Mouse (Mus musculus) left cerebral cortex, adult 8-10 months (tissue): ENCODE results near the gene Olfml1. TPM values are rescaled to one million over a fixed set of nuclear protein-coding genes. Genes with fewer than 3 reads are reported as not detected.
A peak's percentile ranks its signal among the peaks of the same experiment; 100 is the strongest.

Source experiments
- DNase-seq, 2 experiments: peaks; one replicate each; pipeline ENCODE4 v3.0.0; 2022; ENCODE audit warnings: low spot score in 2 of 2
- total RNA-seq, 4 experiments: library from RNA; stranded (reverse); gene quantifications; 2 replicates each; pipeline ENCODE4 v1.2.4; 2022

The Olfml1 gene
- total RNA-seq, 4 experiments from 2014 or later: 14.5 to 19.7 (median 17.2) TPM

- DNase-seq: peak; percentile 65 to 87
Measured at GRCm38 (mm10) chr7:107594857-107595402, 27.7 kb downstream of the Olfml1 start, which contains the start of gene Ppfibp2. Gene Ppfibp2, plus strand, starts transcription at chr7:107595207.

- DNase-seq: no peak
Measured at GRCm38 (mm10) chr7:107595426-107595825, 28.2 kb downstream of the Olfml1 start.

- no peak for DNase-seq
Measured at GRCm38 (mm10) chr7:107596753-107597152, 29.5 kb downstream of the Olfml1 start.

GRCm38 (mm10) chr7:107597956-107598355 lies 30.7 kb downstream of the Olfml1 start:
- no peak for DNase-seq

- no peak for DNase-seq
Measured at GRCm38 (mm10) chr7:107600651-107601050, 33.4 kb downstream of the Olfml1 start.

- DNase-seq: no peak
Measured at GRCm38 (mm10) chr7:107602505-107602904, 35.3 kb downstream of the Olfml1 start.

- DNase-seq: no peak
Measured at GRCm38 (mm10) chr7:107602913-107603312, 35.7 kb downstream of the Olfml1 start.

- no peak for DNase-seq
Measured at GRCm38 (mm10) chr7:107607766-107608165, 40.5 kb downstream of the Olfml1 start.

GRCm38 (mm10) chr7:107609622-107610255 lies 42.5 kb downstream of the Olfml1 start:
- no peak for DNase-seq

- no peak for DNase-seq
Measured at GRCm38 (mm10) chr7:107610880-107611279, 43.6 kb downstream of the Olfml1 start.

GRCm38 (mm10) chr7:107618028-107618992 lies 51.1 kb downstream of the Olfml1 start:
- DNase-seq: no peak

GRCm38 (mm10) chr7:107619225-107619624 lies 52.0 kb downstream of the Olfml1 start:
- no peak for DNase-seq

- DNase-seq: no peak
Measured at GRCm38 (mm10) chr7:107620137-107620536, 52.9 kb downstream of the Olfml1 start.

- no peak for DNase-seq
Measured at GRCm38 (mm10) chr7:107624432-107624831, 57.2 kb downstream of the Olfml1 start.

- DNase-seq: no peak
Measured at GRCm38 (mm10) chr7:107625061-107625460, 57.8 kb downstream of the Olfml1 start, which contains the start of gene 5330417H12Rik. Gene 5330417H12Rik, minus strand, starts transcription at chr7:107625161.

GRCm38 (mm10) chr7:107625781-107626180 lies 58.5 kb downstream of the Olfml1 start:
- DNase-seq: no peak

GRCm38 (mm10) chr7:107628383-107628782 lies 61.1 kb downstream of the Olfml1 start:
- DNase-seq: no peak

GRCm38 (mm10) chr7:107633201-107633600 lies 66.0 kb downstream of the Olfml1 start:
- DNase-seq: no peak

GRCm38 (mm10) chr7:107637398-107637797 lies 70.2 kb downstream of the Olfml1 start:
- DNase-seq: no peak

- DNase-seq: no peak
Measured at GRCm38 (mm10) chr7:107638026-107638425, 70.8 kb downstream of the Olfml1 start.
